18 mouse cellular contexts compared by ENCODE assay signal in genomic region chr1:193517968-193518367, GRCm38 (mm10).
A peak's percentile ranks its signal among the peaks of the same experiment; 100 is the strongest.
DNase-seq lines count a peak whose midpoint lies in the region; ATAC-seq and TF ChIP-seq lines count a peak whose summit lies in the region.
"Had no signal": no experiment of that assay in that cellular context is flagged by ENCODE, and none has a peak within 500 bp of the region (broad histone marks: within the 10 kb centered on the region; RNA-seq: fewer than 3 reads in every experiment).

No protein-coding gene starts in this region.

- ATAC-seq in intestine, embryonic 14.5 days (replicated peaks; ENCODE audit: low FRiP score, low TSS enrichment, low read depth): no peak
- ATAC-seq in intestine, postnatal 0 days: no peak
- ATAC-seq in limb, embryonic 12.5 days (ENCODE audit: insufficient number of reproducible peaks, insufficient read depth, low FRiP score, low TSS enrichment, low read depth): no peak
- ATAC-seq in stomach, postnatal 0 days (ENCODE audit: low FRiP score, low TSS enrichment): no peak
- ATAC-seq: forebrain, embryonic 14.5 days; midbrain, embryonic 13.5 days had no signal

- TF ChIP-seq CTCF in intestine, postnatal 0 days (IDR thresholded peaks at IDR 0.05; ENCODE audit: low read depth): no peak
- TF ChIP-seq CTCF in testis, adult 2 months (IDR thresholded peaks at IDR 0.05; ENCODE audit: control insufficient read depth, insufficient read depth, insufficient replicate concordance, low read depth, low read length): no peak
- no peak for TF ChIP-seq CTCF in stomach, postnatal 0 days (IDR thresholded peaks at IDR 0.05; ENCODE audit: low read depth)

- peak; percentile 64 for TF ChIP-seq EP300 in stomach, postnatal 0 days (optimal IDR thresholded peaks at IDR 0.05)

- WGBS in intestine, embryonic 14.5 days: 52% methylated on average over 4 of the region's 4 CpGs
- WGBS in intestine, postnatal 0 days: 63% methylated on average over 4 of the region's 4 CpGs
- 40% methylated on average over 4 of the region's 4 CpGs for WGBS in limb, embryonic 12.5 days
- WGBS in stomach, postnatal 0 days: 44% methylated on average over 4 of the region's 4 CpGs

- H3K4me2 ChIP-seq in intestine, embryonic 14.5 days (ENCODE audit: low read length): no peak overlapping the region
- no peak overlapping the region for H3K4me2 ChIP-seq in intestine, postnatal 0 days (replicated peaks; ENCODE audit: low read depth)
- no peak overlapping the region for H3K4me2 ChIP-seq in limb, embryonic 12.5 days
- no peak overlapping the region for H3K4me2 ChIP-seq in stomach, postnatal 0 days (replicated peaks; ENCODE audit: low read depth)
- H3K4me2 ChIP-seq: midbrain, embryonic 13.5 days had no signal

- no peak overlapping the region for H3K9ac ChIP-seq in intestine, embryonic 14.5 days (ENCODE audit: low read length)
- no peak overlapping the region for H3K9ac ChIP-seq in intestine, postnatal 0 days (ENCODE audit: low read depth, low read length)
- H3K9ac ChIP-seq in limb, embryonic 12.5 days (replicated peaks): no peak overlapping the region
- H3K9ac ChIP-seq in stomach, postnatal 0 days (ENCODE audit: low read length): no peak overlapping the region
- H3K9ac ChIP-seq: liver, embryonic 14.5 days; midbrain, embryonic 13.5 days had no signal

- no peaks in the 10 kb centered on the region for H3K27me3 ChIP-seq in intestine, embryonic 14.5 days (replicated peaks; ENCODE audit: control insufficient read depth, insufficient read depth, low read length)
- H3K27me3 ChIP-seq in intestine, postnatal 0 days (replicated peaks; ENCODE audit: control insufficient read depth, insufficient read depth, low read length): no peaks in the 10 kb centered on the region
- no peaks in the 10 kb centered on the region for H3K27me3 ChIP-seq in testis, adult 2 months (ENCODE audit: control insufficient read depth, insufficient read depth, low read length)
- H3K27me3 ChIP-seq in limb, embryonic 12.5 days: no peaks in the 10 kb centered on the region
- H3K27me3 ChIP-seq in stomach, postnatal 0 days (ENCODE audit: control insufficient read depth, insufficient read depth, low read length): no peaks in the 10 kb centered on the region
- H3K27me3 ChIP-seq: midbrain, embryonic 13.5 days had no signal

- H3K4me3 ChIP-seq in intestine, embryonic 14.5 days (ENCODE audit: low read depth, low read length): no peak overlapping the region
- H3K4me3 ChIP-seq in intestine, postnatal 0 days (ENCODE audit: low read depth, low read length): no peak overlapping the region
- H3K4me3 ChIP-seq in testis, adult 2 months (ENCODE audit: control insufficient read depth, low read depth, low read length): peak overlapping the region; percentile 53
- H3K4me3 ChIP-seq in limb, embryonic 12.5 days (replicated peaks): no peak overlapping the region
- H3K4me3 ChIP-seq in stomach, postnatal 0 days (ENCODE audit: low read depth, low read length): no peak overlapping the region
- H3K4me3 ChIP-seq: erythroblast, embryonic 14.5 days; midbrain, embryonic 13.5 days had no signal

- peaks cover 33% of the 10 kb centered on the region; the same call in 1 of the 2 replicates for H3K4me1 ChIP-seq in intestine, embryonic 14.5 days (replicated peaks; ENCODE audit: control insufficient read depth, insufficient read depth, low read length)
- H3K4me1 ChIP-seq in intestine, postnatal 0 days (replicated peaks; ENCODE audit: control insufficient read depth, insufficient read depth, low read length): 0 out of 2 replicates have a peak, but pooled peaks cover 4% of the 10 kb centered on the region
- no peaks in the 10 kb centered on the region for H3K4me1 ChIP-seq in testis, adult 2 months (ENCODE audit: control insufficient read depth, insufficient read depth, low read length)
- peaks cover 45% of the 10 kb centered on the region for H3K4me1 ChIP-seq in limb, embryonic 12.5 days (replicated peaks)
- peaks cover 3% of the 10 kb centered on the region; the same call in 1 of the 2 replicates for H3K4me1 ChIP-seq in stomach, postnatal 0 days (replicated peaks; ENCODE audit: control insufficient read depth, insufficient read depth)
- H3K4me1 ChIP-seq: midbrain, embryonic 13.5 days had no signal

- DNase-seq in intestine, embryonic 14.5 days (ENCODE audit: low spot score): no peak
- DNase-seq in testis, postnatal 10 days (ENCODE audit: low spot score): no peak
- DNase-seq in stomach, postnatal 0 days (ENCODE audit: low spot score): no peak
- DNase-seq in layer of hippocampus, adult 9-10 months (ENCODE audit: low spot score): no peak
- DNase-seq in adrenal gland, postnatal 25 days: no peak
- DNase-seq: adrenal gland, adult 2 months; cerebellum, adult 11 months; cerebellum, postnatal 14 days; gastrocnemius, postnatal 25 days; thymus, postnatal 36 days had no signal

- TF ChIP-seq POLR2A in testis, adult 2 months (IDR thresholded peaks at IDR 0.05; ENCODE audit: control insufficient read depth, low read depth, low read length): no peak

- H3K27ac ChIP-seq in intestine, embryonic 14.5 days (ENCODE audit: low read depth): peak overlapping the region; percentile 40; the same call in 1 of the 2 replicates
- H3K27ac ChIP-seq in intestine, postnatal 0 days (ENCODE audit: low read depth, low read length): no peak overlapping the region
- no peak overlapping the region for H3K27ac ChIP-seq in testis, adult 2 months (ENCODE audit: control insufficient read depth, insufficient read depth, low read depth, low read length)
- H3K27ac ChIP-seq in limb, embryonic 12.5 days: peak overlapping the region; percentile 80
- peak overlapping the region; percentile 78 for H3K27ac ChIP-seq in stomach, postnatal 0 days (replicated peaks)
- H3K27ac ChIP-seq: kidney, postnatal 0 days; liver, embryonic 14.5 days; midbrain, embryonic 13.5 days had no signal

- H3K36me3 ChIP-seq in intestine, embryonic 14.5 days (ENCODE audit: control insufficient read depth, insufficient read depth, low read length): no peaks in the 10 kb centered on the region
- no peaks in the 10 kb centered on the region for H3K36me3 ChIP-seq in intestine, postnatal 0 days (ENCODE audit: control insufficient read depth, insufficient read depth)
- H3K36me3 ChIP-seq in testis, adult 2 months (ENCODE audit: control insufficient read depth, insufficient read depth, low read length): no peaks in the 10 kb centered on the region
- H3K36me3 ChIP-seq in limb, embryonic 12.5 days: no peaks in the 10 kb centered on the region
- H3K36me3 ChIP-seq in stomach, postnatal 0 days (ENCODE audit: control insufficient read depth, insufficient read depth, low read length): no peaks in the 10 kb centered on the region
- H3K36me3 ChIP-seq: midbrain, embryonic 13.5 days had no signal

- H3K9me3 ChIP-seq in intestine, embryonic 14.5 days (ENCODE audit: control insufficient read depth, low read length): no peaks in the 10 kb centered on the region
- no peaks in the 10 kb centered on the region for H3K9me3 ChIP-seq in intestine, postnatal 0 days (ENCODE audit: control insufficient read depth)
- no peaks in the 10 kb centered on the region for H3K9me3 ChIP-seq in limb, embryonic 12.5 days
- H3K9me3 ChIP-seq in stomach, postnatal 0 days (ENCODE audit: control insufficient read depth, low read length): no peaks in the 10 kb centered on the region
- H3K9me3 ChIP-seq: midbrain, embryonic 13.5 days had no signal

Comparison
In these comparisons a context has a peak if more than half of its experiments do, and no peak if none do; other contexts are left out.
1. H3K27ac ChIP-seq: peak in intestine, embryonic 14.5 days (single experiment), limb, embryonic 12.5 days (single experiment) and stomach, postnatal 0 days (single experiment); none in intestine, postnatal 0 days (single experiment) and testis, adult 2 months (single experiment).